Mouse (Mus musculus) CH12.LX (cell line): ENCODE results near the gene Gm15557.
A peak's percentile ranks its signal among the peaks of the same experiment; 100 is the strongest.

Experiments used
- CHD1 ChIP-seq: IDR thresholded peaks from 2 replicates; pipeline ENCODE4 v1.6.1; 2012; ENCODE audit warnings: low read depth, low read length, improper control_type of control experiment, inconsistent platforms
- CTCF ChIP-seq, 2 experiments: IDR thresholded peaks in 1 of 2; conservative IDR thresholded peaks in 1 of 2; 2 replicates each; pipeline ENCODE4 v1.5.1; 2011 to 2012; ENCODE audit warnings: low read depth in 2 of 2, low read length in 2 of 2, improper control_type of control experiment in 1 of 2, inconsistent platforms in 1 of 2, mild to moderate bottlenecking in 1 of 2, moderate library complexity in 1 of 2
- EP300 ChIP-seq: IDR thresholded peaks from 2 replicates; pipeline ENCODE4 v1.6.1; 2011; ENCODE audit warnings: low read length, improper control_type of control experiment
- GABPA ChIP-seq: IDR thresholded peaks from 2 replicates; pipeline ENCODE4 v1.6.1; 2012; ENCODE audit warnings: low read depth, low read length, improper control_type of control experiment, inconsistent platforms; ENCODE audit not compliant: insufficient replicate concordance
- KAT2A ChIP-seq: IDR thresholded peaks from 2 replicates; pipeline ENCODE4 v1.6.1; 2012; ENCODE audit warnings: low read length, improper control_type of control experiment, inconsistent platforms; ENCODE audit not compliant: insufficient replicate concordance
- MAX ChIP-seq: IDR thresholded peaks from 2 replicates; pipeline ENCODE4 v1.6.1; 2011; ENCODE audit warnings: low read length, improper control_type of control experiment
- NRF1 ChIP-seq: IDR thresholded peaks from 2 replicates; pipeline ENCODE4 v1.6.1; 2014; ENCODE audit warnings: low read depth, mild to moderate bottlenecking, inconsistent platforms, low read length, improper control_type of control experiment, moderate library complexity
- POLR2A ChIP-seq: IDR thresholded peaks from 2 replicates; pipeline ENCODE4 v1.6.1; 2011; ENCODE audit warnings: low read depth, mild to moderate bottlenecking, improper control_type of control experiment, low read length
- RAD21 ChIP-seq: IDR thresholded peaks from 2 replicates; pipeline ENCODE4 v1.6.1; 2011; ENCODE audit warnings: low read depth, mild to moderate bottlenecking, low read length, improper control_type of control experiment, moderate library complexity
- RCOR1 ChIP-seq: conservative IDR thresholded peaks from 2 replicates; pipeline ENCODE4 v1.6.1; 2012; ENCODE audit warnings: low read depth, mild to moderate bottlenecking, inconsistent platforms, low read length, improper control_type of control experiment
- TBP ChIP-seq: conservative IDR thresholded peaks from 2 replicates; pipeline ENCODE4 v1.6.1; 2011; ENCODE audit warnings: low read depth, low read length, improper control_type of control experiment
- USF2 ChIP-seq: conservative IDR thresholded peaks from 2 replicates; pipeline ENCODE4 v1.6.1; 2011; ENCODE audit warnings: low read depth, low read length, improper control_type of control experiment
- ZNF384 ChIP-seq: IDR thresholded peaks from 2 replicates; pipeline ENCODE4 v1.6.1; 2012; ENCODE audit warnings: low read depth, low read length, improper control_type of control experiment, inconsistent platforms

DNA sequence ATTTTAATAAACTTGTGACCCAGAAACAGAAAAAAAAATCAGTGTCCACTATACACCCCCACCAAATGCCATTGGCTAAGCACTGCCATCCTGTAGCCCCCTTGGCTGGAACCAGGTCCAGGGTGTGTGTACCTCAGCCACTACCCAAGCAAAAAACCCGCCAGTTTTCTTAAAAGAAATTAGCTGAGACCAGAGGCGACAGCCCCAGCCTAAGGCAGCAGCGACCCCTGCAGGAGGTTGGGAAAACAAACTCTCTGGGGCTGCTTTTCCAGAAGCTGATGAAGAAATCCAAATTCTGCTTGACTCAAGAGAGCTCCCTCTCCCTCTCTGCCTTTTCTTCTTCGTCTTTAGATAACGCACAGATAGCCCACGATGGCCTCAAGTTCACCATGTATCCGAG lies 5.5 kb downstream of the Gm15557 start:
- TF ChIP-seq CTCF (conservative IDR thresholded peaks at IDR 0.05 in 1 of 2, IDR thresholded peaks at IDR 0.05 in 1 of 2; ENCODE audit: low read depth in 2 of 2, low read length in 2 of 2), result peak; percentile 77 to 96
- TF ChIP-seq TBP, result no peak
- no peak for TF ChIP-seq POLR2A
- no peak for TF ChIP-seq RCOR1
- no peak for TF ChIP-seq EP300
- TF ChIP-seq NRF1, result no peak
- TF ChIP-seq GABPA, result no peak
- no peak for TF ChIP-seq ZNF384
- no peak for TF ChIP-seq KAT2A
- no peak for TF ChIP-seq MAX
- no peak for TF ChIP-seq CHD1
- TF ChIP-seq RAD21, result peak; percentile 93
- no peak for TF ChIP-seq USF2
